Mouse (Mus musculus) heart, adult 2 months (tissue): ENCODE data around the gene Ppt2. TPM values are rescaled to one million over a fixed set of nuclear protein-coding genes. Genes with fewer than 3 reads are reported as not detected.

ENCODE experiments used
- DNase-seq, 2 experiments: peaks; one replicate each; pipeline ENCODE4 v3.0.0; 2021
- H3K27ac ChIP-seq: fragments of 200-600 bp; 2 replicates; pipeline ENCODE4 v1.8.1; 2022
- H3K27me3 ChIP-seq: fragments of 200-500 bp; 2 replicates; pipeline ENCODE4 v1.6.1; 2012; ENCODE audit warnings: mild to moderate bottlenecking, low read length, inconsistent platforms, mixed read lengths; ENCODE audit not compliant: control insufficient read depth, insufficient read depth
- H3K36me3 ChIP-seq: fragments of 200-500 bp; 2 replicates; pipeline ENCODE4 v1.6.1; 2012; ENCODE audit warnings: low read length, inconsistent platforms; ENCODE audit not compliant: control insufficient read depth, insufficient read depth
- H3K4me1 ChIP-seq: fragments of 200-500 bp; 2 replicates; pipeline ENCODE4 v1.6.1; 2011; ENCODE audit warnings: low read length; ENCODE audit not compliant: control insufficient read depth, insufficient read depth
- H3K4me3 ChIP-seq: fragments of 200-600 bp; 2 replicates; pipeline ENCODE4 v1.8.1; 2022
- H3K79me2 ChIP-seq: fragments of 200-500 bp; replicated peaks from 2 replicates; pipeline ENCODE4 v1.6.1; 2012; ENCODE audit warnings: mild to moderate bottlenecking, inconsistent platforms, low read length, moderate library complexity, mixed read lengths; ENCODE audit not compliant: control insufficient read depth, insufficient read depth
- H3K9ac ChIP-seq: fragments of 200-500 bp; 2 replicates; pipeline ENCODE4 v1.6.1; 2012; ENCODE audit warnings: low read depth, mild to moderate bottlenecking, control low read depth, inconsistent platforms, low read length, mixed read lengths
- CTCF ChIP-seq: fragments of 200-600 bp; IDR thresholded peaks from 2 replicates; pipeline ENCODE4 v1.8.1; 2022; ENCODE audit warnings: antibody characterized with exemption, mild to moderate bottlenecking, moderate library complexity
- EP300 ChIP-seq: fragments of 200-500 bp; IDR thresholded peaks from 2 replicates; pipeline ENCODE4 v1.6.1; 2011; ENCODE audit warnings: low read depth, low read length, control low read depth; ENCODE audit not compliant: insufficient read depth
- POLR2A ChIP-seq: fragments of 200-500 bp; IDR thresholded peaks from 2 replicates; pipeline ENCODE4 v1.6.1; 2011; ENCODE audit warnings: mild to moderate bottlenecking, low read depth, low read length, control low read depth; ENCODE audit not compliant: insufficient read depth
- WGBS: fragments of 180-500 bp; shearing (Covaris S2); methylation state at CpG from one replicate; pipeline ENCODE4 v1.1.7; 2018; 5-methylcytosine and 5-hydroxymethylcytosine counted together
- intact Hi-C: fragments of 180-260 bp; cut with DNase I; formaldehyde crosslinking; loops from one replicate; pipeline ENCODE4 v1.15.1; 2025
- polyA plus RNA-seq: library from polyadenylated mRNA; depleted of rRNA; stranded (reverse); fragments of >200 nt; gene quantifications from 2 replicates; pipeline ENCODE4 v1.2.3, GENCODE M21; 2012
- total RNA-seq, 2 experiments: library from RNA; stranded (reverse); gene quantifications; 2 replicates each; pipeline ENCODE4 v1.2.3; 2021

The Ppt2 gene
- total and polyA plus RNA-seq, 3 experiments = 50.5 to 63.9 (median 53.0) TPM

DNA sequence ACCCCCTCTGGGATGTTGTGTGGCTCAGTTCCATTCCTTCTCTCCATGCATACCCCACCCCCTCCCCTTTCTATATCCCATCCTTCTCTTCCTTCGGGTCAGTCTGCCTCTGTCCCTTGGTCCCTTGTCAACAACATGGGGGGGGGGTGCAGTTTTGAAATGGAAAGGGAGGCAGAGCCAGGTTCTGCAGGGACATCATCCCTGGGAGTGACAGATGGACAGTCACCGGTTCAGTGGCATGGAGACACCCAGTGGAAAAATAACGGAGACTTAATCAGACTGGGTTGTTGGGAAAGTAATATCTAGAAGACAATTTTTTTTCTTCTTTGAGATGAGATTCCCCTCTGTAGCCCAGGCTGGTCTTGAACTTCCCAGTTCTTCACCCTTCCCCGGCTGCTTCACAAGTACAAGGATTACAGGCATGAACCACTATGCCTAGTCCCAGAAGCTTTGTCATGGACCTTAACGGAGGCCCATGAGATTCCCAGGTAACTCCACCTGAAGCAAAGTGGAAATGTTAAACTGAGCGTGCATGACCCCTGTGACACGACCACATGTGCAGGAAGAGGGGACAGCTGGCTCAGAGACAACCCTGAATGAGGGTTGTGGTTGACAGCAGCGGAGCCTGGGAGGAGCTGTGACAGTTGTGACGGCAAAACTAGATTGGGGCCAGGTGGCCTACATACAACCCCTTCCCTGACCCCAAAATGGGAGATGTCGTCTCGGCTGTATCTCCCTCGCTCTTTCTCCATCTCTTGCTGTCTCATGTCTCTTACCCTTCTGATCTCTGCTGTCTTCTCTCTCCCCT, 1.7 kb upstream of the Ppt2 start:
- Histone ChIP-seq H3K79me2 (no peaks in the 10 kb centered on the region), H3K27me3 (no peaks in the 10 kb centered on the region), H3K27ac (no peak overlapping the region; the same call in 1 of the 2 replicates), H3K4me1 (peaks cover 5% of the 10 kb centered on the region), H3K36me3 (no peaks in the 10 kb centered on the region), H3K4me3 (peak overlapping the region; percentile 21), H3K9ac (0 out of 2 replicates have a peak overlapping the region, but pooled peaks have one; percentile 4)
- DNase-seq = no peak
- intact Hi-C loops = no loop called here
- 51% methylated on average over 12 of the region's 12 CpGs for WGBS
- no peak for TF ChIP-seq CTCF
- TF ChIP-seq POLR2A = no peak
- no peak for TF ChIP-seq EP300

DNA sequence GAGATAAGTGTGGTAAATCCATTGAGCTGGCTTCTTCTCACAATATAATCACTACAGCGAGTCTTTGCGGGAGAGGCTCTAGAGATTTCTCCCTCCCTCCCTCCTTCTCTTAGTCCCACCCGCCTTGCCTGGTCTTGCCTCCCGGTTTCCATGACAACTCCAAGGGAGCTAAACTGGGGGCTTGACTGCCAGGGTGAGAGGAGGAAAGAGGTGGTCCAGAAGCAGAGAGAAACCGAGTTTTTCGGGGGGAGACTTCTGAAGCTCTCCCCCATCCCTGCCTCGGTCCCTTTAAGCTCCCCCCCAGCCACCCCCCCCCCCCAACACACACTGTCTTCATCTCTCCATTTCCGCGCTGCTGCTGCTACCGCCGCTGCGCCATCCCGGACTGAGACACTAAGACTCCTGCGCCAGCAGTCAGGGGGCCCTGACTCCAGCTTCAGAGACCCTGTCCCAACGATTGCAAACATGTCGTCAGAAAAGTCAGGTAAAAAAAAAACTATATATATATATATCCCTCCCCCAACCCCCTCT, 976 bp upstream of the Ppt2 start, which contains the start of gene Prrt1:
Gene Prrt1, plus strand, starts transcription at position 313 of the 531 bp plus-strand sequence.
- peak within 1 kb of the TSS; percentile 73 for H3K4me3 ChIP-seq
- H3K27ac ChIP-seq = peak within 1 kb of the TSS; percentile 95
- WGBS = 23% methylated on average over 16 of the region's 16 CpGs
- H3K9ac ChIP-seq = peak within 1 kb of the TSS; percentile 88
- no peaks in the 10 kb centered on the region for H3K27me3 ChIP-seq
- H3K79me2 ChIP-seq = no peaks in the 10 kb centered on the region
- H3K36me3 ChIP-seq = no peaks in the 10 kb centered on the region
- H3K4me1 ChIP-seq = peaks cover 5% of the 10 kb centered on the region
- no peak for DNase-seq
- TF ChIP-seq EP300 = no peak
- TF ChIP-seq CTCF = no peak
- 0 out of 2 replicates have a peak, but pooled peaks have one; percentile 26 for TF ChIP-seq POLR2A
- intact Hi-C loops = no loop called here

DNA sequence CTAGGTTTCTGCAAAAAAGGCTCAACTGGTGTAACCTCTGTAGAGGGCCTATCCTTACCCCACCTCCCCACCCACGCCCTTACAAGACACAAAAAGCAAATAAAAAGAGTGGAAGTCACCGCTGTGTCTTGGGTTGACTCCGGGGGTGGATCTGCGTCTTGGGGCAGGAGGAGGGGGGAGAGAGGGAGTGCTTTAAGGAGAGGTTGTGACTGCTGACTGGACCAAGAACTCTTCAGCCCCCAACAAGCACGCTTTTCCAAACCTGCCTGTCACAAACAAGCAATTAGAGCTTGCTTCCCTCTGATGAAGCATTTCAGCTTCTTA, 296 bp upstream of the Ppt2 start:
- DNase-seq = no peak
- H3K36me3 ChIP-seq = no peaks in the 10 kb centered on the region
- intact Hi-C loops = loop anchor here (1.0 kb wide), 1 partner anchor 16 kb away; the partner anchor contains the start of gene Fkbpl
- no peaks in the 10 kb centered on the region for H3K79me2 ChIP-seq
- no peaks in the 10 kb centered on the region for H3K27me3 ChIP-seq
- peak overlapping the region; percentile 95 for H3K27ac ChIP-seq
- WGBS = 54% methylated on average over 5 of the region's 5 CpGs
- H3K4me3 ChIP-seq = peak overlapping the region; percentile 73
- TF ChIP-seq POLR2A = no peak
- no peak overlapping the region for H3K9ac ChIP-seq
- peaks cover 5% of the 10 kb centered on the region for H3K4me1 ChIP-seq

DNA sequence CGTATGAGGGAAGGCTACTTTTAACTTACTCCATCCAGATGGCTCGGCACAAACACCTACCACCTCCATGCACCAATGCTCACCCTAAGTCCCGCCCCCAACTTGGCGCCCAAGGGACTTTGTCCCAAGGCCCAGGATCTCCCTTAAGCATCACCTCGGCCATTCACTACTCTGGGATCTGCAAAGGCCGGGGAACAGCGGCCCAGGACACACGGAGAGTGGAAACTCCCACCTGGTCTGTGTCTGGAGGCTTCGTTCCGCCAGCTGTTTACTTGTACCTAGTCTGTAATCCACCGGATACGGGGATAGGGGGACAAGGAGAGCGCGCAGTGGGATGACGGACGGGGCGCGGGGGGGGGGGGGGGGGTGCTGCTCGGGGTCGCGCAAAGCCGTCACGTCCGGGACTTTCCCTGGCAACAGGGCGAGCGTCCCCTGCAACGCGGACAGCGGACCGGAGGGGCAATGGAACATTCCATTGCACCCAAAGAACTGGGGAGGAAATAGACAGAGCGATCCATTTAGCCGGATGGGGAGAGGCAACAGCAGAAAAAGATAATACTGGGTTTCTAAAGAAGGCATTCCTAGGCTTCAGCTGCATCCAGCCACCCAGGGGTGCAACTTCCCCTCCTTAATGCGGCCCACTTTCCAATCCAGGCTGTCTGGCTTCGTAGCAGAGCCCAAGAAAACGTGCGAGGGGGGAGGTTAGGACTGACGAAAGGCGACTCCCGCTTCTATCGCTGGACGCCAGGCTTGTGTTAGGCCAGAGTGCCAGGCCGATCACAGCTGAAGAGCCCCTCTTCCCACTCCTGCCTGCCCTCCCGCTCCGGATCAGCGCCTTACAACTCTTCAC, 992 bp downstream of the Ppt2 start:
- Histone ChIP-seq H3K4me3 (peak overlapping the region; percentile 73), H3K27ac (peak overlapping the region; percentile 95), H3K36me3 (no peaks in the 10 kb centered on the region), H3K27me3 (no peaks in the 10 kb centered on the region), H3K9ac (peak overlapping the region; percentile 88), H3K79me2 (no peaks in the 10 kb centered on the region), H3K4me1 (peaks cover 5% of the 10 kb centered on the region)
- DNase-seq = peak; percentile 89 to 91
- under 1% methylated on average over 41 of the region's 45 CpGs for WGBS
- TF ChIP-seq CTCF (no peak), POLR2A (peak; percentile 67; the same call in 1 of the 2 replicates), EP300 (no peak)
- intact Hi-C loops = loop anchor here (2.0 kb wide), 2 partner anchors 21 to 63 kb away; partner anchors contain the start of gene Notch4

DNA sequence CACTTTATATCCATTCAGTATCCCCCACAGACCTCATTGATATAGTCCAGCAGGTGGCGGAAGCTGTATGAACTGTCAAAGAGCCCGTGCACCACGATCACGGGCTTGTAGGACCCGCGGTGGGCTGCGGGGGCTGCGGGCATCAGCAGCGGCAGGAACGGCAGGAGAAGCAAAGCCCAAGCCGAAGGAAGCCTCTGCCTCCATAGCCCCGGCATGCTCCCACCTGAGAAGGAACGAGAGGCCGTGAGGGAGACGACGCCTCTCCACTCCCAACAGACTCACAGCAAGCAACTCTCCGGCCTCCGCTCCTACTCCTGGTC, 1.6 kb downstream of the Ppt2 start:
- no peak for TF ChIP-seq EP300
- TF ChIP-seq POLR2A = no peak
- peak; percentile 63 for TF ChIP-seq CTCF
- Histone ChIP-seq H3K36me3 (no peaks in the 10 kb centered on the region), H3K9ac (peak overlapping the region; percentile 74), H3K4me3 (peak overlapping the region; percentile 73), H3K27me3 (no peaks in the 10 kb centered on the region), H3K79me2 (no peaks in the 10 kb centered on the region), H3K27ac (peak overlapping the region; percentile 95), H3K4me1 (peaks cover 5% of the 10 kb centered on the region)
- intact Hi-C loops = loop anchor here (2.0 kb wide), 2 partner anchors 20 to 62 kb away; partner anchors contain the start of gene Notch4
- WGBS = 2% methylated on average over 18 of the region's 18 CpGs
- peak in 1 of 2 experiments; percentile 45 for DNase-seq
